ENCODE assay signal across 8 mouse cellular contexts in the genomic region with DNA sequence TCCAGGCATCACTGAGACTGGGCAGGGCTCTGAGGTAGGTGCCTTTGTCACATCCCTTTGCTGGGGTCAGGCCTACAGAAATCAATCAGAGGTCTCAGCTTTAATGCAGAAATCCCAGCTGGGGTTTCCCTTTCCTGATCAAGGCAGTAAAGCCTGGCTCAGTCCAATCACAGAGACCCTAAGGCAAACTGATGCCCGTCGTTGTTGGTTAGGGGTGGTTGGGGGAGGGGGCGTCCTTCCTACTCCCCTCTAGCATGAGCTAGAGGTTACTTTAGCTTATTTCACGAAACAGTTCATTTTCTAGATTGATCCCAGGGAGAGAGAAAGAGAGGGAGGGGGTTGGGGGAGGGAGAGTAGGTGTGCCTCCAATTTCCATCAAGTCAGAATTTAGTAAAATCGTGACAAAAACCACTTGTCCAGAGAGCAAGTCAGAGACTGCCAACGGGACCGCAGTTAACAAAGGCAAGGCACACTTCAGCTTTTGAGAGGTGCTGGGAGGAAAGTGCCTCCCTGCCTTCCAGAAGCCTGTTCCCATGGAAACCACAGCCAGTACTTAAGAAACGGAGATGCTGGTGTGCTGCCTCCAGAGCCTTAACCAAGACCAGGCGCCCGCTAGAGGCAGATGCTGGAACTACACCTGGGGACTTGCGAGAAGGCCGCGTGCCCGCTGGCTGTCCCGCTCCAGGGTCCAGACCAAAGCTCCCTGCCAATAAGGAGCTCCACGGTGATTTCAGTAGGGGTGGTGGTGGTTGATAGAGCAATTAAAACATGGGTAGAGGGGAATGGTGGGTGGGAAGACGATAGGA. TPM values are rescaled to one million over a fixed set of nuclear protein-coding genes. Genes with fewer than 3 reads are reported as not detected.
DNase-seq lines count a peak whose midpoint lies in the region; ATAC-seq and TF ChIP-seq lines count a peak whose summit lies in the region.

No protein-coding gene starts in this region.

- no peaks in the 10 kb centered on the region for H3K9me3 ChIP-seq in embryonic facial prominence, embryonic 13.5 days
- no peaks in the 10 kb centered on the region for H3K9me3 ChIP-seq in kidney, embryonic 16.5 days (ENCODE audit: low read length)
- H3K9me3 ChIP-seq in stomach, embryonic 14.5 days (ENCODE audit: control insufficient read depth, low read depth, low read length): no peaks in the 10 kb centered on the region

- no peak overlapping the region for H3K27ac ChIP-seq in embryonic facial prominence, embryonic 13.5 days
- no peak overlapping the region for H3K27ac ChIP-seq in kidney, embryonic 16.5 days (ENCODE audit: low read length)
- no peak overlapping the region for H3K27ac ChIP-seq in liver, adult 2 months (replicated peaks; ENCODE audit: insufficient read depth, low read depth, low read length)
- H3K27ac ChIP-seq in stomach, embryonic 14.5 days (ENCODE audit: low read length): no peak overlapping the region

- no peak overlapping the region for H3K4me3 ChIP-seq in embryonic facial prominence, embryonic 13.5 days
- no peak overlapping the region for H3K4me3 ChIP-seq in kidney, embryonic 16.5 days (ENCODE audit: low read length)
- H3K4me3 ChIP-seq in liver, adult 2 months (ENCODE audit: insufficient read depth, low read depth, low read length): no peak overlapping the region
- no peak overlapping the region for H3K4me3 ChIP-seq in stomach, embryonic 14.5 days (ENCODE audit: low read depth, low read length)

- H3K79me2 ChIP-seq in liver, adult 2 months (ENCODE audit: control insufficient read depth, insufficient read depth, low read length): no peaks in the 10 kb centered on the region

- H3K9ac ChIP-seq in embryonic facial prominence, embryonic 13.5 days: no peak overlapping the region
- no peak overlapping the region for H3K9ac ChIP-seq in kidney, embryonic 16.5 days (replicated peaks; ENCODE audit: low read length)
- no peak overlapping the region for H3K9ac ChIP-seq in liver, adult 2 months (ENCODE audit: low read depth, low read length)
- no peak overlapping the region for H3K9ac ChIP-seq in stomach, embryonic 14.5 days (replicated peaks; ENCODE audit: low read depth, low read length)

- TF ChIP-seq CTCF in liver, adult 2 months (IDR thresholded peaks at IDR 0.05; ENCODE audit: low read depth, low read length): peak; percentile 88

- DNase-seq in B cell, adult 2 months: peak; percentile 96
- peak; percentile 81 to 89 for DNase-seq in adrenal gland, postnatal 4 days (ENCODE audit: low spot score in 2 of 2)
- peak; percentile 87 for DNase-seq in heart, adult 8-10 months (ENCODE audit: low spot score)
- DNase-seq in liver, adult 2 months (ENCODE audit: extremely low read depth, low read depth, low spot score): peak; percentile 66
- DNase-seq in neural tube, embryonic 10.5 days (ENCODE audit: extremely low spot score, low spot score): peak; percentile 100

- TF ChIP-seq POLR2A in liver, adult 2 months (IDR thresholded peaks at IDR 0.05; ENCODE audit: extremely low read depth, insufficient read depth, low read length): no peak

- H3K4me2 ChIP-seq in embryonic facial prominence, embryonic 13.5 days: peak overlapping the region; percentile 28
- H3K4me2 ChIP-seq in kidney, embryonic 16.5 days (replicated peaks; ENCODE audit: low read depth, low read length): no peak overlapping the region
- no peak overlapping the region for H3K4me2 ChIP-seq in stomach, embryonic 14.5 days (replicated peaks; ENCODE audit: low read depth, low read length)

- 3% methylated on average over 17 of the region's 17 CpGs for WGBS in embryonic facial prominence, embryonic 13.5 days
- 5% methylated on average over 17 of the region's 17 CpGs for WGBS in kidney, embryonic 16.5 days
- 18% methylated on average over 17 of the region's 17 CpGs for whole genome bisulfite sequencing in liver, adult 2 months
- 11% methylated on average over 17 of the region's 17 CpGs for WGBS in stomach, embryonic 14.5 days

- peaks cover 17% of the 10 kb centered on the region for H3K27me3 ChIP-seq in embryonic facial prominence, embryonic 13.5 days
- peaks cover 14% of the 10 kb centered on the region for H3K27me3 ChIP-seq in kidney, embryonic 16.5 days (ENCODE audit: insufficient read depth, low read length)
- no peaks in the 10 kb centered on the region; the same call in 1 of the 2 replicates for H3K27me3 ChIP-seq in liver, adult 2 months (ENCODE audit: control insufficient read depth, insufficient read depth, low read length)
- peaks cover 3% of the 10 kb centered on the region; the same call in 1 of the 2 replicates for H3K27me3 ChIP-seq in stomach, embryonic 14.5 days (ENCODE audit: control insufficient read depth, insufficient read depth, low read length)

- H3K4me1 ChIP-seq in embryonic facial prominence, embryonic 13.5 days: peaks cover 13% of the 10 kb centered on the region
- peaks cover 15% of the 10 kb centered on the region for H3K4me1 ChIP-seq in kidney, embryonic 16.5 days (ENCODE audit: insufficient read depth, low read length)
- H3K4me1 ChIP-seq in liver, adult 2 months (ENCODE audit: control insufficient read depth, insufficient read depth, low read length): peaks cover 2% of the 10 kb centered on the region; the same call in 1 of the 2 replicates
- no peaks in the 10 kb centered on the region for H3K4me1 ChIP-seq in stomach, embryonic 14.5 days (ENCODE audit: control insufficient read depth, insufficient read depth, low read length)

- peaks cover 19% of the 10 kb centered on the region for H3K36me3 ChIP-seq in embryonic facial prominence, embryonic 13.5 days
- H3K36me3 ChIP-seq in kidney, embryonic 16.5 days (ENCODE audit: insufficient read depth, low read length): peaks cover 11% of the 10 kb centered on the region
- H3K36me3 ChIP-seq in liver, adult 2 months (ENCODE audit: control insufficient read depth, insufficient read depth, low read length): no peaks in the 10 kb centered on the region
- peaks cover 9% of the 10 kb centered on the region for H3K36me3 ChIP-seq in stomach, embryonic 14.5 days (ENCODE audit: control insufficient read depth, insufficient read depth, low read length)

- ATAC-seq in embryonic facial prominence, embryonic 13.5 days (ENCODE audit: insufficient number of reproducible peaks, insufficient read depth, low FRiP score, low TSS enrichment, low read depth): no peak
- peak; percentile 39; the same call in 1 of the 2 replicates for ATAC-seq in kidney, embryonic 16.5 days (ENCODE audit: low FRiP score, low TSS enrichment)
- peak; percentile 60; the same call in 1 of the 2 replicates for ATAC-seq in stomach, embryonic 14.5 days (ENCODE audit: insufficient number of reproducible peaks, insufficient read depth, low FRiP score, low read depth)

RNA-seq across cellular contexts. Expression of a gene that starts 16.8 kb away (rescaled TPM):
- 100 to 1,000 TPM; 282 to 296 TPM for total RNA-seq in adrenal gland, postnatal 4 days (2021)
- 322 and 364 TPM in 2 replicates for polyA plus RNA-seq in embryonic facial prominence, embryonic 13.5 days (2015; fragmentation: Nextera tagmentation; extraction: Ambion mirVana)
- 100 to 1,000 TPM in 2 of 4 experiments, 10 to 100 TPM in 2; 87.2 to 106 (median 96.3) TPM for total RNA-seq in heart, adult 8-10 months (2022)
- 325 and 328 TPM in 2 replicates for polyA plus RNA-seq in kidney, embryonic 16.5 days (2015; fragmentation: Nextera tagmentation; extraction: Ambion mirVana)
- total RNA-seq in liver, adult 2 months (2014; rRNA removed): 39.8 and 41.9 TPM in 2 replicates
- 30.7 and 37.6 TPM in 2 replicates for polyA plus RNA-seq in liver, adult 2 months (2012; rRNA removed)
- polyA plus RNA-seq in stomach, embryonic 14.5 days (2014; fragmentation: Nextera tagmentation; extraction: Ambion mirVana): 213 and 240 TPM in 2 replicates

RNA-seq across cellular contexts. Expression of a gene that starts 29.4 kb away (rescaled TPM):
- total RNA-seq in adrenal gland, postnatal 4 days (2021): 100 to 1,000 TPM; 171 to 196 TPM
- polyA plus RNA-seq in embryonic facial prominence, embryonic 13.5 days (2015; fragmentation: Nextera tagmentation; extraction: Ambion mirVana): 222 and 253 TPM in 2 replicates
- total RNA-seq in heart, adult 8-10 months (2022): 10 to 100 TPM; 16.4 to 26.2 (median 24.4) TPM
- polyA plus RNA-seq in kidney, embryonic 16.5 days (2015; fragmentation: Nextera tagmentation; extraction: Ambion mirVana): 191 and 193 TPM in 2 replicates
- 52.0 and 60.8 TPM in 2 replicates for total RNA-seq in liver, adult 2 months (2014; rRNA removed)
- polyA plus RNA-seq in liver, adult 2 months (2012; rRNA removed): 41.4 and 47.5 TPM in 2 replicates
- 419 and 443 TPM in 2 replicates for polyA plus RNA-seq in stomach, embryonic 14.5 days (2014; fragmentation: Nextera tagmentation; extraction: Ambion mirVana)

RNA-seq across cellular contexts. Expression of a gene that starts 43.7 kb away (rescaled TPM):
- total RNA-seq in adrenal gland, postnatal 4 days (2021): 100 to 1,000 TPM; 203 to 217 TPM
- 51.9 and 57.5 TPM in 2 replicates for polyA plus RNA-seq in embryonic facial prominence, embryonic 13.5 days (2015; fragmentation: Nextera tagmentation; extraction: Ambion mirVana)
- 100 to 1,000 TPM; 206 to 254 (median 219) TPM for total RNA-seq in heart, adult 8-10 months (2022)
- polyA plus RNA-seq in kidney, embryonic 16.5 days (2015; fragmentation: Nextera tagmentation; extraction: Ambion mirVana): 48.2 and 81.9 TPM in 2 replicates
- 132 and 161 TPM in 2 replicates for total RNA-seq in liver, adult 2 months (2014; rRNA removed)
- polyA plus RNA-seq in liver, adult 2 months (2012; rRNA removed): 351 and 387 TPM in 2 replicates
- 41.9 and 54.3 TPM in 2 replicates for polyA plus RNA-seq in stomach, embryonic 14.5 days (2014; fragmentation: Nextera tagmentation; extraction: Ambion mirVana)
